Mouse (Mus musculus) kidney, adult 2 months (tissue): ENCODE data around the gene Apopt1.

Experiments used
- CTCF ChIP-seq: fragments of 200-500 bp; conservative IDR thresholded peaks from 2 replicates; pipeline ENCODE4 v1.5.1; 2011; ENCODE audit warnings: low read depth, mild to moderate bottlenecking, control low read depth, low read length, moderate library complexity, mixed read lengths; ENCODE audit not compliant: insufficient read depth, insufficient read length
- POLR2A ChIP-seq: fragments of 200-500 bp; IDR thresholded peaks from one replicate; pipeline ENCODE4 v1.6.1; 2011; ENCODE audit warnings: low read depth, low read length, control low read depth

- no peak for TF ChIP-seq CTCF
- no peak for TF ChIP-seq POLR2A
These were observed 28.3 kb downstream of the Apopt1 start for GRCm38 (mm10) chr12:111741338-111741737.
